Mouse (Mus musculus) CD8-positive naive resting alpha-beta T cell, adult 2 months (primary cell): ENCODE results near the gene Gm26992.
"Not testable (repeated sequence)": the region's sequence is repeated elsewhere in the genome, so short reads cannot be mapped to it uniquely, and the experiment has no call there.

Experiments
- DNase-seq, 2 experiments: peaks; one replicate each; pipeline ENCODE4 v3.0.0; 2022; ENCODE audit warnings: low read depth in 2 of 2, low spot score in 2 of 2

The Gm26992 gene

GRCm38 (mm10) chrX:103421710-103422109 lies at the start of gene Gm26992:
Gm26992 (plus strand) TSS chrX:103422010.
- DNase-seq: no peak

- no peak for DNase-seq
These were observed 47.6 kb upstream of the Gm26992 start for GRCm38 (mm10) chrX:103374250-103374649.

DNA sequence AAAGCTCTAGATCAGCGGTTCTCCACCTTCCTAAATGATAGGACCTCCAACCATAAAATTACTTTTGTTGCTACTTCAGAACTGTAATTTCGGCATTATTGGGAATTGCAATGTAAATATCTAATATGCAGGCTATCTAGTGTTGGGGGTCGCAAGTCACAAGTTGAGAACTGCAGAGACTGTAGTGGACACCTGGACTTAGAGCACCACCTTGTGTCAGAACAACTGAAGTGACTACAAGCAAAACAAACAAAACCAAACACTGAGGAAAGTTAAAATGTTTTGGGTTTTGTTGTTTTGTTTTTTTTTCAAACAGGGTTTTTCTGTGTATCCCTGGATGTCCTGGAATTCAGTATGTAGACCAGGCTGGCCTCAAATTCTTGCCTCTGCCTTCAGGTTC lies 37.3 kb upstream of the Gm26992 start:
- DNase-seq: no peak

- DNase-seq: no peak
These were observed 33.7 kb upstream of the Gm26992 start for GRCm38 (mm10) chrX:103388131-103388530.

- DNase-seq: peak in 1 of 2 experiments; percentile 1
These were observed 28.0 kb upstream of the Gm26992 start for GRCm38 (mm10) chrX:103393841-103394240.

DNA sequence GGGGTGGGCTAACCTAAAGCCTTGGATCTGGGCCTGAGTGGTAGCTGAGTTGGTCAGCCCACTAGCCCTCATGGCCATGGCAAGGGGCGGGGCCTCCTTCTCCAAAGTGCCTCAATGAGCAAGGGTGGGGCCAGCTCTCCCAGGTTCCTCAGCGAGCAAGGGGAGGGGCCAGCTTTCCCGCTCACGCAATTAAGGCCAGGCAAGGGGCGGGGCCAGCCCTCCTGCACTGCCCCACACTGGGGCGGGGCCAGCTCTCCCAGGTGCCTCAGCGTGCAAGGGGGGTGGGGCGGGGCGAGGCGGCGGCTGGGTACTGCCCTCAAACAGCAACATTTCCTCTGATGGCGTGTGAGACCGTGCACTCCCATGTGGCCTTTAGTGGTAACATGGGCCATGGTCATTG lies 16.8 kb upstream of the Gm26992 start:
- no peak for DNase-seq

DNA sequence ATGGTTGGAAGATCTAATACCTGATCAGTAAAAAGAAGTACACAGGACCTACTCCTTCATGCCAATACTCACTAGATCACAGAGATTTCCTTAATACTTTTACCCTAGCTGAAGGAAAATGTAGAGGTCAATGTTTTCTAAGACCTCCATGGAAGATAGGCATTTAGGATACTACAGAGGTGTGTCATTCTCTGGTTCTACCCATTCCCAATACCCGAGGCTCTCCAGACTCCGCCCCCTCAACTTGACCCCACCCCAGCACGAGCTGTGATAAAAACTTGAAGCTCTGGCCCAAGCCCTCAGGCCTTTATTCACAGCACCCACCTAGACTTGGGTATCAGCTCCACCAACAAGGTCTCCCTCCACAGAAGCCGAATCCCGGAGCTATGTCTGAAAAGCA lies 7.6 kb upstream of the Gm26992 start, which contains the start of gene Tsx:
Tsx (plus strand) TSS at position 301 of the 400 bp plus-strand sequence.
- no peak for DNase-seq

DNA sequence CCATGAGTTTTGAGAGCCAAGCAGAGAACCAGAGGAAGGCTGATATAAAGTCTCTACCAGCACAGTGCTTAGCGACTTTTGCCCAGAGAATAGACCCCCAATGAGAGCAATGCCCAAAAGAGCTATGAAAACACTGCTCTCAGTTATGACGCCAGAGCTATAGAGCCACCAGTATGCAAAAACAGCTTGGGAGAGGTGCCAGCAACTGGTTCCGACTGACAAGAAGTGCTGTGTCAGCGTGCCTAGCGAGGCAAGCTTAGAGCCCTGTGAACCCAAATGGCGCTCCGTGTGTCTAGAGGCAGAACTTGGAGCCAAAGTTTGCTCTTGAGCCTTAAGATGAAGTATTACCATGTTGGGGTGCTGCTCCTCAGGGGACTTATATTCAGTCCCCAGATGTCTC lies 5.9 kb downstream of the Gm26992 start:
- no peak for DNase-seq

DNA sequence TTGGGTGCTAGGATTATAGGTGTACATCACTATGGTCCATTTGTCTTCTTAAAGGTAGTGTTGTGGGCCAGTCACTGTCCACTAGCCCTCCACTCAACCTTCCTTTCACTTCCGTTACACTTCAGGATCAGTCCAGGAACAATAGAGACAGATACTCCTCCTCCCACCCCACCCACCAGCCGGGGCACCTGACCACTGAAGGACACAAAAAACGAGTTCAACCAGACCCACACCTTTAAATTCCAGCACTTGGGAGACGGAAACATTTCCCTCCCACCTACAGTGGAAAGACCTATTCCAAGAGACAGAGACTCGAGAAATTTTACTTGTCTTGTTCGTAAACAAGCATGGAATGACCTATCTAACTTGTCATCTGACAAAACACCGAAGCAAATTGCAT lies 10.5 kb downstream of the Gm26992 start:
- DNase-seq: no peak

- DNase-seq: no peak
These were observed 16.2 kb downstream of the Gm26992 start for GRCm38 (mm10) chrX:103438023-103438422.

DNA sequence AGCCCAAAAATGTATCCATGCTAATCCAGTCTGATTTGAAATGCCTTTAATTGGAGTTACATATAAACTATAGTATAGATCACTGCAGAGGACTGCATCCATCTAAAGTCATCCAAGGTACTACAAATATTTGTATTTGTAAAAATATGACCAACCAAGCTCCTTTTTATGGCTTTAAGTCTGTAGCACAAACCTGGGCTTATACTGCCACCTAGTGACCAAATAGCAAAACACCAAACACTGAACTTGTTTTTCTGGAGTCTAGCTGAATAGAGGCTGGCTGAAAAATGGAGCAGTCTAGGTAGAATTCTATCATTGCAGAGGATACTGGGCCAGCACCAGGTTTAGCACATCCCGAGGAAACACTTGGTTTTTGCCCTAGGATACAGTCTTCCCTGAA lies 19.0 kb downstream of the Gm26992 start:
- peak in 1 of 2 experiments; percentile 44 for DNase-seq

- DNase-seq: peak; percentile 6 to 44
These were observed 21.9 kb downstream of the Gm26992 start for GRCm38 (mm10) chrX:103443755-103444154.

DNA sequence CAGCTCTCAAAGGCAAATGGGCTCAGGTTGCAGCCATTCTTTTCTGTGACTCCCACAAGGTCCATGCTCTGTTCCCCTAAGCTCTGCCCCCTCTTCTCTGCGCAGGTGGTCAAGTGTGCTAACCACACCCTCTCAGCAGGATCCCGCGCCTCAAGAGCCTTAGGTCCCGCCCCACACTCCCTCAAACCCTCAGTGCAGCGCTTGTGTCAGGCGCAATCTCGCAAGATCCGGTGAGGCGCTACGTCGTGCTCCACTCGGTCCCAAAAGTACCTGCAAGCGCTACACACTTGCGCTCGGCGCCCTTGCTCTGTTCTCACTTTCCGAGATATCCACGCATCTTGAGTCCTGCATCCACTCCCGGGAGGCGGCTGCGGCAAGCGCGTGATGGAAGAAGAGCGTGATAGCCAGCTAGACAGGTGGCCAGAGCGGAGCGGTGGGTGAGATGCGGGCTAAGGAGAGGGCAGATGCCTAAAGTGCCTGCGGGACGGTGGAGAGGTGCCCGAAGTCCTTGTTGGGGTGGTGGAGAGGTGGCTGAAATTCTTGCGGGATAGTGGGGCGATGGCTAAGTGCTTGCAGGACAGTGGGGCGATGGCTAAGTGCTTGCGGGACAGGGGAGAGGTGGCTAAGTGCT lies 25.8 kb downstream of the Gm26992 start:
- peak in 1 of 2 experiments; percentile 49 for DNase-seq

- not testable (repeated sequence) for DNase-seq
These were observed 26.6 kb downstream of the Gm26992 start for GRCm38 (mm10) chrX:103448429-103448828.

- not testable (repeated sequence) for DNase-seq
These were observed 27.3 kb downstream of the Gm26992 start for GRCm38 (mm10) chrX:103448943-103449722.

GRCm38 (mm10) chrX:103452815-103453214 lies 31.0 kb downstream of the Gm26992 start:
- no peak for DNase-seq

DNA sequence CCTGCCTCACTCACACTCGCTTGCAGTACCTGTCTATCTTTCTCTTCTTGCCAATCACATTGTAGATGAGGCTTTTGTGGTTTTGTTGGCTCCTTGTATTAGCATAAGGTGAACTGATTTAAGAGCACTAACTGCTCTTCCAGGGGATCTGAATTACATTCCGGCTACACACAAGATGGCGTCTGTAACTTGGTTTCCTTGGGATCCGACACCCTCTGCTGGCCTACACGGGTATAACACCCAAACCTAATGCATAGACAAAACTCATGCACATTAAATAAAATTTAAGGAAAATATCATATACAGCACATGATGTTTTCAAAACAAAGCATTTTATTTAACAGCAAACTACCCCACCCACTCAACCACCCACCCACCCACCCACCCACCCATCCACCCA lies 38.2 kb downstream of the Gm26992 start:
- no peak for DNase-seq

DNA sequence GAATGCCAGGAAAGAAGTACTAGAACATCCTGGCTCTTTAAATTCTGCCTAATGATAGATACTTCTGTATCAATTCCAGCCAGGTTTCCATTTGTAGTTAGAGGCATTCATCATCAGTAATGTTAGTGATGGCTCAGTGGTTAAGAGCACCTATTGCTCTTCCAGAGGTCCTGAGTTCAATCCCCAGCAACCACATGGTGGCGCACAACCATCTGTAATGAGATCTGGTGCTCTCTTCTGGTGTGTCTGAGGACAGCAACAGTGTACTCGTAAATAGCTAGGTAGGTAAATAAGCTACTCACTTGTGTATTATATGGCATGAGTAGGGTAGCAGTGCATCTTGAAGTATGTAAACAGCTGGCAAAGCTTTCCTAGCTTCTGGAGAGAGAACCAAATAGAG lies 47.2 kb downstream of the Gm26992 start:
- DNase-seq: no peak

GRCm38 (mm10) chrX:103472346-103472745 lies 50.5 kb downstream of the Gm26992 start:
- DNase-seq: no peak

DNA sequence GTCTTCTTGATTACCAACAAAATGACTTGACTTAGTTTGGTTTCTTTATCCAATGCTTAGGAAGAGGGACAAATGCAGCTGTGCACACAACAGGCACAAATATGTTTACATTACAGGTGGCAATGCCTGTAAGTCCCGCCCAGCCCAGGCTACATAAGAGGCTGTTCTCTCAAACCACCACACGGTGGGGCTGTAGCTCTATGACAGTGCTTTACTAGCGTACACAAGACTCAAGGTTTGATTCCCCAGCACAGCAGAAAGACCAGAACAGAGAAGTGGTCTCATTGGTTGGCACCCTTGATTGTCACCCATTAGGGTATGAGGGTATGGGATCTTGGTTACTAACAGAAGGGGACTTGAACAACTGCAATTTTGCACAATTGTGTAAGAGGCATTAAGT lies 55.7 kb downstream of the Gm26992 start:
- peak; percentile 50 to 79 for DNase-seq

DNA sequence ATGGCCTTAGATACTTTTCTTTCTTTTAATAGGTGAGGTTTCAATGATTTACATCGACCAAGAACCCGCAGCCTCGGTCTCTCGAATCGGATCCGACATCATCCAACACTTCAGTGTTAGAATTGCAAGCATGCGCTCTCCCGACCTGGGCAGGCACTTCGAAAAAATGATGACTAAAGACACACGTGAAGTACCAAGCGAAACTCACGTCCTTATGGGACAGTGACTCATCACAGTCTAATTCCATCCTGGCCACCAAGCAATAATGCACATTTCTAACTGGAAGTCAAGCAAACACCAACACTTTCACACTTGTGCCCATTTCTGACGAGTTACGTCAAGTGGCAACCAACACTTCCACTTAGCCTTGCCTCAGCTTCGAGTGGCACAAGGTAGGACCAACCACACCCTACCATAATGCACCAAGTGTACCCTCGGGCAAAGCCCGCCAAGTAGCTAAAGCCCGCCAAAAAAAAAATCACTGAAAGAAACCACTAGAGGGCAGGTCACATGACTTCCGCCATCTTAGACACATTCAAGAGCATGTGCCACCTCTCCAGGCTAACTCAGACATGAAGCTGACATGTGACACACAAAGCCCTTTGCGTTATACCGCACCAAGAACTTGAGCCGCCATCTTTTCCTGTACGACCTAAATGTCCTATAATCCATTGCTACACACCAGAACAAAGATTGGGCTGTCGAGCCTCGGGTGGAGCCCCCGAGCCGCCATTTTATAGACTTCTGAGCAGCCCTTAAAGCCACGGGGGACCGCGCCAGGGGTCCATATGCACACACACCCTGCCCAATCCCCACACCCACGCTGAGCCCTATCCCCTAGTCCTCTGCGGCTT lies 59.7 kb downstream of the Gm26992 start:
- DNase-seq: peak in 1 of 2 experiments; percentile 66

GRCm38 (mm10) chrX:103482097-103482451 lies 60.3 kb downstream of the Gm26992 start:
- no peak for DNase-seq
